28 mouse cellular contexts compared by ENCODE assay signal in the genomic region with DNA sequence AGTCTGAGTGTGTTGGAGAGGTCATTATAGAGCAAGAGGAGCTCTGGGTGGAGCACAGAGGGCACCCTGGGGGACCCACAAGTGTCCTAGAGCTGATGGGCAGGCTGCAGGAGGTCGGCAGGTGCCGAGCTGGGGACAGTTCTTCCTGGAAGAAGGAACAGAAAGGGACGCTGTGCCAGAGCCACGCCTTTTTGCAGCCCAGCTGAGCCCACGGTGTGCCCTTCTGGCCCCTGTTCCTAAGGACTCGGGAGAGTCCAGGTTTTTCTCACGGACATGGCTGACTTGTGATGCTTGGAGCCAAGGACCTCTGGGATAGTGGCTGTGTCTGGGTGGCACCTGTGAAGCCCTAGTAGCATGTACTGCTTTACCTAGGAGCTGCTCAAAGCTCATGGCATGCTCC. TPM values are rescaled to one million over a fixed set of nuclear protein-coding genes. Genes with fewer than 3 reads are reported as not detected.
DNase-seq lines count a peak whose midpoint lies in the region; ATAC-seq lines count a peak whose summit lies in the region.
"Had no signal": no experiment of that assay in that cellular context is flagged by ENCODE, and none has a peak within 500 bp of the region (broad histone marks: within the 10 kb centered on the region; RNA-seq: fewer than 3 reads in every experiment).

No protein-coding gene starts in this region.

- no peaks in the 10 kb centered on the region for H3K4me1 ChIP-seq in kidney, embryonic 14.5 days (ENCODE audit: control insufficient read depth, insufficient read depth, low read length)
- H3K4me1 ChIP-seq: embryonic facial prominence, embryonic 10.5 days; embryonic facial prominence, embryonic 13.5 days; forebrain, embryonic 12.5 days; forebrain, embryonic 15.5 days; hindbrain, embryonic 10.5 days; hindbrain, embryonic 13.5 days had no signal

- peaks cover 44% of the 10 kb centered on the region for H3K36me3 ChIP-seq in kidney, embryonic 14.5 days (ENCODE audit: control insufficient read depth, insufficient read depth, low read length)

- H3K4me3 ChIP-seq in kidney, embryonic 14.5 days (ENCODE audit: low read length), result no peak overlapping the region
- H3K4me3 ChIP-seq: embryonic facial prominence, embryonic 10.5 days; embryonic facial prominence, embryonic 13.5 days; erythroblast, embryonic 14.5 days; forebrain, embryonic 12.5 days; forebrain, embryonic 15.5 days; hindbrain, embryonic 10.5 days; hindbrain, embryonic 13.5 days had no signal

- no peaks in the 10 kb centered on the region for H3K9me3 ChIP-seq in kidney, embryonic 14.5 days (ENCODE audit: control insufficient read depth, low read length)
- H3K9me3 ChIP-seq: embryonic facial prominence, embryonic 10.5 days; embryonic facial prominence, embryonic 13.5 days; forebrain, embryonic 12.5 days; forebrain, embryonic 15.5 days; G1E; hindbrain, embryonic 10.5 days; hindbrain, embryonic 13.5 days had no signal

- peak; percentile 66 for DNase-seq in kidney, adult 11 months
- no peak for DNase-seq in kidney, postnatal 10 days
- DNase-seq in kidney, adult 8-10 months, result peak; percentile 44 to 64
- peak; percentile 66 to 78 for DNase-seq in kidney, postnatal 36 days
- DNase-seq in adrenal gland, postnatal 36 days, result no peak
- DNase-seq in urinary bladder, adult 18-20 months (ENCODE audit: low spot score in 2 of 2), result no peak
- DNase-seq: adrenal gland, postnatal 10 days; B cell, adult 2 months; cerebellum, adult 11 months; cerebellum, adult 2 months; cerebellum, adult 9-11 months; cerebellum, postnatal 25 days; gastrocnemius, postnatal 10 days; gastrocnemius, postnatal 36 days; heart, postnatal 36 days had no signal

- H3K27me3 ChIP-seq in kidney, embryonic 14.5 days (ENCODE audit: control insufficient read depth, insufficient read depth, low read length), result no peaks in the 10 kb centered on the region
- H3K27me3 ChIP-seq: CH12.LX; embryonic facial prominence, embryonic 13.5 days; forebrain, embryonic 12.5 days; forebrain, embryonic 15.5 days; hindbrain, embryonic 13.5 days; Patski had no signal

- no peak for ATAC-seq in kidney, embryonic 14.5 days (ENCODE audit: low FRiP score, low TSS enrichment)
- ATAC-seq: forebrain, embryonic 15.5 days; hindbrain, embryonic 16.5 days; Patski had no signal

- H3K27ac ChIP-seq in kidney, embryonic 14.5 days (ENCODE audit: low read depth, low read length), result no peak overlapping the region
- H3K27ac ChIP-seq: embryonic facial prominence, embryonic 10.5 days; embryonic facial prominence, embryonic 13.5 days; forebrain, embryonic 12.5 days; forebrain, embryonic 15.5 days; hindbrain, embryonic 10.5 days; hindbrain, embryonic 13.5 days had no signal

- no peak overlapping the region for H3K4me2 ChIP-seq in kidney, embryonic 14.5 days (replicated peaks; ENCODE audit: low read depth, low read length)
- H3K4me2 ChIP-seq: embryonic facial prominence, embryonic 13.5 days; forebrain, embryonic 12.5 days; forebrain, embryonic 15.5 days; heart, embryonic 11.5 days; hindbrain, embryonic 13.5 days had no signal

- 89% methylated on average over 7 of the region's 7 CpGs for WGBS in kidney, embryonic 14.5 days

- H3K9ac ChIP-seq in kidney, embryonic 14.5 days (ENCODE audit: low read depth, low read length), result no peak overlapping the region
- H3K9ac ChIP-seq: embryonic facial prominence, embryonic 13.5 days; forebrain, embryonic 12.5 days; forebrain, embryonic 15.5 days; hindbrain, embryonic 13.5 days had no signal

RNA-seq across cellular contexts. Expression of gene Polr1e, which starts 22.4 kb away (rescaled TPM):
- 52.4 and 56.2 TPM in 2 replicates for polyA plus RNA-seq in kidney, embryonic 14.5 days (2014; fragmentation: Nextera tagmentation; extraction: Ambion mirVana)
- 10 to 100 TPM; 15.9 to 20.4 TPM for total RNA-seq in adrenal gland, postnatal 36 days (2021)

RNA-seq across cellular contexts. Expression of gene Zbtb5, which starts 28.6 kb away (rescaled TPM):
- 14.7 and 27.2 TPM in 2 replicates for polyA plus RNA-seq in kidney, embryonic 14.5 days (2014; fragmentation: Nextera tagmentation; extraction: Ambion mirVana)
- 10 to 100 TPM in 1 of 2 experiments, 1 to 10 TPM in 1; 9.1 to 13.1 TPM for total RNA-seq in adrenal gland, postnatal 36 days (2021)

RNA-seq across cellular contexts. Expression of gene Fbxo10, which starts 43.6 kb away (rescaled TPM):
- 5.3 and 11.9 TPM in 2 replicates for polyA plus RNA-seq in kidney, embryonic 14.5 days (2014; fragmentation: Nextera tagmentation; extraction: Ambion mirVana)
- total RNA-seq in adrenal gland, postnatal 36 days (2021), result 10 to 100 TPM in 1 of 2 experiments, 1 to 10 TPM in 1; 7.2 to 10.6 TPM

RNA-seq across cellular contexts. Expression of gene Grhpr, which starts 59.6 kb away (rescaled TPM):
- polyA plus RNA-seq in kidney, embryonic 14.5 days (2014; fragmentation: Nextera tagmentation; extraction: Ambion mirVana), result 60.2 and 65.4 TPM in 2 replicates
- 100 to 1,000 TPM; 176 to 181 TPM for total RNA-seq in adrenal gland, postnatal 36 days (2021)

Comparison
In these comparisons a context has a peak if more than half of its experiments do, and no peak if none do; other contexts are left out.
1. DNase-seq: peak in kidney, adult 11 months (single experiment), kidney, adult 8-10 months (2 of 2) and kidney, postnatal 36 days (2 of 2); none in kidney, postnatal 10 days (single experiment), adrenal gland, postnatal 36 days (0 of 2) and urinary bladder, adult 18-20 months (0 of 2).